In genomic region chr5:35893805-35894260, GRCm38 (mm10) we compare ENCODE assay signal across 8 mouse cellular contexts. TPM values are rescaled to one million over a fixed set of nuclear protein-coding genes. Genes with fewer than 3 reads are reported as not detected.
A peak's percentile ranks its signal among the peaks of the same experiment; 100 is the strongest.
DNase-seq lines count a peak whose midpoint lies in the region; ATAC-seq lines count a peak whose summit lies in the region.

No protein-coding gene starts in this region.

- intact Hi-C loops in left cerebral cortex, postnatal 4 days (cut with DNase I): no loop called here

- DNase-seq in adrenal gland, adult 2 months: peak; percentile 83
- DNase-seq in gastrocnemius, postnatal 25 days: peak; percentile 68
- DNase-seq in induced T-regulatory cell, adult 2 months (ENCODE audit: low read depth): peak; percentile 40
- DNase-seq in left cerebral cortex, postnatal 4 days: peak; percentile 76
- DNase-seq in right cerebral cortex, postnatal 25 days: peak; percentile 58

- peak; percentile 46 for ATAC-seq in common myeloid progenitor, adult 5-6 weeks (replicated peaks; ENCODE audit: low read depth, poor library complexity, severe bottlenecking)
- peak; percentile 50 for ATAC-seq in megakaryocyte-erythroid progenitor cell, adult 5-6 weeks (replicated peaks; ENCODE audit: low FRiP score, low TSS enrichment, poor library complexity, severe bottlenecking)
- no peak for ATAC-seq in erythroid progenitor cell, adult 5-6 weeks (replicated peaks; ENCODE audit: low FRiP score, poor library complexity, severe bottlenecking)

RNA-seq across cellular contexts. Expression of gene Afap1, which starts 0.7 kb away (rescaled TPM):
- total RNA-seq in adrenal gland, adult 2 months (2021): 10 to 100 TPM; 21.0 to 21.9 TPM
- 13.7 TPM in 2 replicates for polyA plus RNA-seq in adrenal gland, adult 2 months (2012; rRNA removed)
- total RNA-seq in common myeloid progenitor, adult 5-6 weeks (2017): 1.5 and 3.6 TPM in 2 replicates
- 1 to 10 TPM; 7.8 to 8.1 TPM for total RNA-seq in gastrocnemius, postnatal 25 days (2021)
- total RNA-seq in left cerebral cortex, postnatal 4 days (2021): 100 to 1,000 TPM; 221 to 230 TPM
- total RNA-seq in megakaryocyte-erythroid progenitor cell, adult 5-6 weeks (2014; fragmentation: Nextera tagmentation): 2.3 and 2.8 TPM in 2 replicates
- 0.33 and 2.4 TPM in 2 replicates for total RNA-seq in megakaryocyte-erythroid progenitor cell, adult 5-6 weeks (2017)
- total RNA-seq in erythroid progenitor cell, adult 5-6 weeks (2015; ENCODE audit: low replicate concordance): 1.3 and 2.9 TPM in 2 replicates
- 0.90 and 1.9 TPM in 2 replicates for total RNA-seq in erythroid progenitor cell, adult 5-6 weeks (2017; ENCODE audit: low replicate concordance)

Comparison
In these comparisons a context has a peak if more than half of its experiments do, and no peak if none do; other contexts are left out.
1. RNA of gene Afap1, which starts 0.7 kb away (total RNA-seq): 221 to 230 TPM in left cerebral cortex, postnatal 4 days; 21.0 to 21.9 TPM in adrenal gland, adult 2 months, 7.8 to 8.1 TPM in gastrocnemius, postnatal 25 days, 1.5 to 3.6 TPM in common myeloid progenitor, adult 5-6 weeks, 0.33 to 2.8 TPM in megakaryocyte-erythroid progenitor cell, adult 5-6 weeks and 0.90 to 2.9 TPM in erythroid progenitor cell, adult 5-6 weeks; every median in the first group is over 4 times any median in the second.
2. Peak in every context shown above with its lines, with median percentiles within 50 percentile points of each other: DNase-seq.